Mouse (Mus musculus): ENCODE measurements around the gene Gnb3.

DNA sequence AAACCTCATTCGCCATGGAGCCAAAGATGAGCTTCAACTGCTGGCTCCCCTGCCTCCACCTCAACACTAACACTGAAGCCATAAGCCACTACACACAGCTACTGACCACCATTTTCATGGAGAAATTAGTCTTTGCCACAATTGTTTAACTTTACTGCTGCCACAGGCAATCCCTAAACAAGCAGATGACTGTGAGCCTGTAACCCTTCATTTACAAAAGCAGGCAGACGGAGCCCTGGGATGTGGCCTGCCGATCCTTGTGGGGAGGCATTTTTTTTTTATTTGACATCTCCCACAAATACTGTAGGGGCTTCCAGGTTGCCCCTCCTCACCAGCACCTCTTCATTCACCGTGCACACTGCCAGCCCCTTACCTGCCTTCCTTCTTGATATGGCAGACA is 23.5 kb downstream of the Gnb3 start:
- TF ChIP-seq CTCF (conservative IDR thresholded peaks at IDR 0.05; ENCODE audit: low read length) (no peak), NANOG (IDR thresholded peaks at IDR 0.05; ENCODE audit: borderline replicate concordance, low read length) (no peak)

Measured in E14TG2a.4 (cell line).